Mouse (Mus musculus) frontal cortex, adult (tissue): ENCODE measurements around the gene Pisd.
"Not testable (repeated sequence)": the region's sequence is repeated elsewhere in the genome, so short reads cannot be mapped to it uniquely, and the experiment has no call there.

Experiments used
- ATAC-seq: cut with Nextera tagmentation; 2 replicates; pipeline ENCODE4 v1.9.2; 2017; ENCODE audit warnings: mild to moderate bottlenecking, moderate library complexity, mixed read lengths; ENCODE audit not compliant: low TSS enrichment

Gene Pisd

GRCm38 (mm10) chr5:32785313-32785915 lies at the start of gene Pisd:
Pisd (minus strand) TSS chr5:32785646.
- ATAC-seq: peak; percentile 97

GRCm38 (mm10) chr5:32834497-32834896 lies 49.1 kb upstream of the Pisd start:
- ATAC-seq: no peak

- ATAC-seq: no peak
Observed at GRCm38 (mm10) chr5:32830054-32830453, 44.6 kb upstream of the Pisd start.

GRCm38 (mm10) chr5:32828766-32829165 lies 43.3 kb upstream of the Pisd start:
- peak; percentile 57; the same call in 1 of the 2 replicates for ATAC-seq

GRCm38 (mm10) chr5:32827009-32827408 lies 41.6 kb upstream of the Pisd start, which contains the start of gene Gm20671:
Gm20671 (minus strand) TSS chr5:32827109.
- ATAC-seq: no peak

GRCm38 (mm10) chr5:32820471-32820870 lies 35.0 kb upstream of the Pisd start:
- no peak for ATAC-seq

GRCm38 (mm10) chr5:32815396-32815795 lies 29.9 kb upstream of the Pisd start:
- ATAC-seq: no peak

- ATAC-seq: not testable (repeated sequence)
Observed at GRCm38 (mm10) chr5:32786454-32786853, 1.0 kb upstream of the Pisd start.

GRCm38 (mm10) chr5:32784726-32785125 lies 720 bp downstream of the Pisd start:
- no peak; the same call in 1 of the 2 replicates for ATAC-seq

GRCm38 (mm10) chr5:32781596-32781995 lies 3.9 kb downstream of the Pisd start:
- ATAC-seq: no peak

GRCm38 (mm10) chr5:32778168-32778567 lies 7.3 kb downstream of the Pisd start:
- no peak for ATAC-seq

GRCm38 (mm10) chr5:32772361-32772760 lies 13.1 kb downstream of the Pisd start:
- ATAC-seq: no peak

- 0 out of 2 replicates have a peak, but pooled peaks have one; percentile 32 for ATAC-seq
Observed at GRCm38 (mm10) chr5:32767636-32768373, 17.6 kb downstream of the Pisd start.

- no peak for ATAC-seq
Observed at GRCm38 (mm10) chr5:32767004-32767403, 18.4 kb downstream of the Pisd start.

- ATAC-seq: no peak
Observed at GRCm38 (mm10) chr5:32761566-32762140, 23.8 kb downstream of the Pisd start.

- ATAC-seq: peak; percentile 47; the same call in 1 of the 2 replicates
Observed at GRCm38 (mm10) chr5:32760787-32761186, 24.7 kb downstream of the Pisd start.

- ATAC-seq: not testable (repeated sequence)
Observed at GRCm38 (mm10) chr5:32760352-32760751, 25.1 kb downstream of the Pisd start.

GRCm38 (mm10) chr5:32759662-32760061 lies 25.8 kb downstream of the Pisd start:
- ATAC-seq: no peak

GRCm38 (mm10) chr5:32756141-32756540 lies 29.3 kb downstream of the Pisd start:
- ATAC-seq: no peak

GRCm38 (mm10) chr5:32751736-32752135 lies 33.7 kb downstream of the Pisd start:
- ATAC-seq: no peak

GRCm38 (mm10) chr5:32748936-32749335 lies 36.5 kb downstream of the Pisd start:
- ATAC-seq: no peak

- ATAC-seq: peak; percentile 41; the same call in 1 of the 2 replicates
Observed at GRCm38 (mm10) chr5:32747650-32748375, 37.6 kb downstream of the Pisd start.
